Mouse (Mus musculus): Measurements from ENCODE around the gene Aip.

GRCm38 (mm10) chr19:4154437-4155222, 29.0 kb upstream of the Aip start:
- TF ChIP-seq CTCF (IDR thresholded peaks at IDR 0.05; ENCODE audit: low read depth) (no peak), EP300 (IDR thresholded peaks at IDR 0.05; ENCODE audit: low read depth) (no peak)

Measured in liver, postnatal 0 days (tissue).